Mouse (Mus musculus) adrenal gland, postnatal 36 days (tissue): ENCODE data around the gene Cym. TPM values are rescaled to one million over a fixed set of nuclear protein-coding genes. Genes with fewer than 3 reads are reported as not detected.

Experiments
- DNase-seq, 2 experiments: peaks; one replicate each; pipeline ENCODE4 v3.0.0; 2021; ENCODE audit warnings: mixed read lengths in 1 of 2
- long read RNA-seq, 2 experiments: library from polyadenylated mRNA; stranded (forward); transcript quantifications; one replicate each; pipeline ENCODE4 v2.0.0; 2021; ENCODE audit warnings: borderline sequencing depth in 2 of 2
- total RNA-seq, 2 experiments: library from RNA; stranded (reverse); gene quantifications; 2 replicates each; pipeline ENCODE4 v1.2.3; 2021

Gene Cym
- total RNA-seq: under 1 TPM; 0.23 to 0.66 TPM
- long read RNA-seq, experiment 1: 0 reads
- long read RNA-seq, experiment 2: 0 reads

DNA sequence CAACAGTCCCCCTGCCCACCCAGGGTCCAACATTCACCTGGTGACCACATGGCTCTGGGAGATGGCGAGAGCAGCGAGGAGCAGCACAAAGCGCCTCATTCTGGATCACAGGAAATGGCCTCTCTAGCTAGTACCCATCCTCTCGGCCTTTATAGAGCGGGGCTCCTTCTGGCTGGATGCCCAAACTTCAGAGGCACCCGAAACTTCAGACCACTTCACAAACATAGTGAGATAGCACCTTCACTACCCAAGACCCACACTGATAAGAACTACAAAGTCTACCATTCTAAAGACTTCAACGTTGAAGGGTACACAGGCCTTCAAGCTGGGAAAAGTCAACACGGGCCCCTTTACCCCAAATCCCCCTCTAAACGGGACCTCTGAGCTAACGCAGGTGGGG is at the start of gene Cym:
Cym (minus strand) TSS at position 125 of the 400 bp plus-strand sequence.
- no peak for DNase-seq

DNA sequence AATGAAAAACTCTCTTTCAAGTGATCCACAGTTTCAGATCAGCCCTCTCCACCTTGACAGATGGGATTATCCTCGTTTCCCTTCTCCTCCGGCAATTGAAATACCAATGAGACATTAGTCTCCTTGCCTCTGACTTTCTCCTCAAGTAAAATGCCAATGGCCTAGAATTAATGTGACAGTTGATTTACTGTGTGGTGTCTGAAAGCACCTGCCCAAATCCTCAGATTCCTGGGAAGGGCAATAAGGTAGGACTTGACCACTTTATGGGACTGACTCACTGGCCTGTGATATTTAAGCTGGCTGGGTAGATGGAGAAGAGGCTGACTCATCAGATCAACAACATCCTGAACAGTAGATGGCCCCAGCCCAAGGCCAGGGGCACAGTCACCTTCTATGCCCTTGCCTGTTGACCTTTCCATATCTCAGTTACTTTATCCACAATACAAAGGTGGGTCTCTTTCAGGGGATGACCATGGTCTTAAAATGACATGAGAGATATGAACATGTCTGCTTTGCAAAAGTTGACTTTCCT is 45.3 kb upstream of the Cym start:
- peak in 1 of 2 experiments; percentile 60 for DNase-seq

DNA sequence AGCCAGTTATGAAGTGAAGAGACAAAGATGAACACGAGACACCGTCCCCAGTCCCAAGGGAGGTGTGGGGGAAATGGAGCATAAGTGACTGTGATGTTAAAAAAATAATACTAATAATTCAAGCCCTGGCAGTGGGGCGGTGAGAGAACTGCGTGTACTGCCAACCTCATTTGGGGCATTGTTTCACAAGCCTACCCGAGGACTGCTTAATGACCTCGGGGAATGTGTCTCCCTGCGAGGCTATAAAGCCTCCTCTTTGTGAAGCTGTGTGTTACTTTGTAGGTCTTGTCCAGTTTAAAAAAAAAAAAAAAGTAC is 40.3 kb upstream of the Cym start:
- DNase-seq: peak; percentile 42 to 69

- DNase-seq: no peak
These were observed 39.7 kb upstream of the Cym start for GRCm38 (mm10) chr3:107260956-107261850.

- no peak for DNase-seq
These were observed 36.4 kb upstream of the Cym start for GRCm38 (mm10) chr3:107257924-107258323.

DNA sequence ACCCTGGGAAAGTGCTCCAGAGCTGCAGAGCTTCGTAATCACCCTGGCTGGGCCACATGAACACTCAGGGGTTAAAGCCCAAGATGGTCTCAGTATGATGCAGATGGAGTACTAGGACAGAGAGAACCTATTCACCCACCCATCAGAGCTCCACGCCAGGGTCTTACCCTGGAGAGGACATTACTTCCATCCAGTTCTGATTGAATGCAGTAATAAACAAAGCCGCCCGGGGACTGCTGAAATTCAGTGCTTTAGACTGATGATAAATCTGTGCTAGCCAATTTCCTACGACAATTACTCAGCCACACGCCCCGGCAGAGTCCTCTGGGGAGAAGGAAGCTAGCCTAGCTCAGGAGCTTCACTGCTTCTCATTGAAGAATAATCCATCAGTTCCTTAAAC is 35.2 kb upstream of the Cym start:
- DNase-seq: no peak

GRCm38 (mm10) chr3:107255992-107256391 is 34.5 kb upstream of the Cym start:
- DNase-seq: no peak

DNA sequence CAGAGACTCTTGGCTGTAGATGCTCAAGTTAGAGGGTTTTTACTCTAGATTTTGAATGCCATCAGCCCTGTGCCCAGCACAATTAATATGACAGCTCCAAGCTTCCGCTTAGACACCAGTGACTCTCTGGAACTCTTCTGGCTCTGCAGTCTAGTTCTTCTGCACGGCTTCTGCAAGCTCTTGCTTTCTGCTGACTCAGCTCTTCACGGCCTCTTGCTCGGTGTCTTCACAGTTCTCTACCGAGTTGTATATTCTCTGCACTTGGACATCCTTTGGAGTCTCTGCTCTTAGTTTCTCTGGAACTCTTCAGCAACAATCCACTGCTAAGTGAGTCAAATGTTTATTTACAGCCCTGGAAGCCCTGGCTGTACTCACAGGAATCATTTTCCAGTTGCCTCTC is 32.4 kb upstream of the Cym start:
- DNase-seq: no peak

DNA sequence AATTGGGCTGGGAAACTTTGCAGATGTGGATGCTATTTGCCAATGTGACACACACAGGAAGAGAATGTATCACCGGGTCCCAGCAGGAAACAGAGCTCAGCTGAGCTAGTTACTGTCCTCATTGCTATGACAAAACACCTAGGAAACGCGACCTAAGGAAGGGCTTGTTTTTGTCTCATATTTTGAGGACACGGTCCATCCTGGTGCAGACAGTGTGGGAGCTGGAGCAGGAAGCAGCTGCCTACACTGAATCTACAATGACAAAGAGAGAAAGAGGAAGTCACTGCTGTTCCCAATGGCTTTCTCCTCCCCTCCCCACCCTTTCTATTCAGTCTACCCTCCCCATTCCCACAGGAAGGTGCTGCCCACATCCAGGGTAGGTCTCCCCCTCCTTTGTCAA is 30.5 kb upstream of the Cym start:
- DNase-seq: no peak

GRCm38 (mm10) chr3:107250320-107250719 is 28.8 kb upstream of the Cym start:
- DNase-seq: no peak

DNA sequence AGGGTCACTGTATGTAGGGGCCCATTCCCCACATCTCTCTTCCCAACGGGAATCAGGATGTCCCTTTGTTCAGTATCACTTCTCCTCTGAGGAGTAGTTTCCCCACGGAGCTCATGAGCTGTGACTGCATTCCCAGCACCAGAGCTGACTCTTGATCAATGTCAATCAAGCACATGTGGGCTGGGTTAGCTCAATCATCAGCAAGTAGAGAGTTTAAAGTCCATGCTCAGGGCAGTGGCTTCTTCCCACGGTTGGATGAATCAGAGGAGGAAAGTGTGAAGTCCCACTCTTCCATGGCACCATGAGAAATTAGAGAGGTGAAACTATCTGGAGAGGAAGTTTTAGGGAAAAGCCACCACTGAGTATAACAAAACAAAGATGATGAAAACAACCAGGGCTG is 27.5 kb upstream of the Cym start:
- no peak for DNase-seq

- no peak for DNase-seq
These were observed 25.3 kb upstream of the Cym start for GRCm38 (mm10) chr3:107246876-107247275.

GRCm38 (mm10) chr3:107241389-107242094 is 20.0 kb upstream of the Cym start:
- no peak for DNase-seq

DNA sequence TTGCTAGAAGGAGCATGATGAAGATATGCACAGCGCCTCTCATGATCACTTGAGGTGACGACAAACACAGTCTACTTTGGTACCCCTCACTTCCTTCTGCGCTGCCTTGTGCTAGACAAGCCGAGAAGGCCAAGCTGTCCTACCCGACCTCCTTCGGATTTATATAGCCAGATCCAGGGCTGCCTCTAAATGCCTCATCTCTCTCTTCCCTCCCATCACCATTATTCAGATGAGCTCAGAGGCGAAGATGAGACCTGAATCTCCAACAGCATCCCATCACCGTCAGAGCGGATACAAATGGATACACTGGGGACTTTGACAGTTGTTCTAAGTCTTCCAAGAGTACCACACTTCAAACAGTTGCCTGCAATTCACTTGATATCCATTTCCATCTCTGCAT is 18.1 kb upstream of the Cym start, which contains the start of gene Prok1:
Prok1 (minus strand) TSS at position 101 of the 400 bp plus-strand sequence.
- DNase-seq: no peak

- no peak for DNase-seq
These were observed 17.0 kb upstream of the Cym start for GRCm38 (mm10) chr3:107238471-107238980.

GRCm38 (mm10) chr3:107238051-107238450 is 16.5 kb upstream of the Cym start:
- no peak for DNase-seq

DNA sequence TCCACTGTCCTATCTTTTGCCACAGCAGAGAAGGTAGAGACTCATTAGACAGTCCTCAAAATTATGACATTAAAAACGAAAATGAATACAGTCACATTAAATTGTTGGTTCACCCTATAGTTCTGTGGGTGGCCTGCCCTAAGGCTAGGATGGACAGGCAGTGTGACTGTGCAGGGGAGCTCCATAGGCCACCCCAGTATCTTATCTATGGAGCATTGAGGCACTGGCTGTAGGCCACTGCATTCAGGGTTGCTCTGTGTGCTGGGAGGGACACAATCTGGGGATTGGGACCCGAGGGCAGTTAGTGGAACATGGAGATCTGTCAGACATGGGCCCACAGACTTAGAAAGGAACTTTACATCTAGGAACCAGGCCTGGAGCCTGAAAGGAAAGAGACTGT is 12.4 kb upstream of the Cym start:
- no peak for DNase-seq

DNA sequence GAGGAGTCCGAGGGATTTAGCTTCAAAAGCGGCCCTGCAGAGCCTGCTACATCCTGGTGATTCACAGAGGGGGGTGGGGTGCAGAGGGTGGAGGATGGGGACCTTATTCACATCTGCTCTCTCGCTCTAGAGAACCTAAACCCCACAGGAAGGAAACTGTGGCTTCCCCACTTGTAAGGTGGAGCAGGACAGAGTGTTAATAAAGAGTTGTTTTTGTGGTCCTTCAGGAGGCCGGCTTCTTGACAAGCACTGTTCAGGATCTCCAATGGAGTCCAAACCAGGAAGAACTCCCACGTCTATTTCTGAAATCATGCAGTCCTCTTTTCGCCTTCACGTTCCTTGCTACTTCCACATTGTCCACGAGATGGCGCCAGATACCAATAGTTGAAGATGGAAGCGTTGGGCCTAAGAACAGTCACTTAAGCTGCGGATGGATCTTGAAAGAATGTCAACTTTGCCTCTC is 11.8 kb upstream of the Cym start:
- DNase-seq: peak; percentile 78 to 81

DNA sequence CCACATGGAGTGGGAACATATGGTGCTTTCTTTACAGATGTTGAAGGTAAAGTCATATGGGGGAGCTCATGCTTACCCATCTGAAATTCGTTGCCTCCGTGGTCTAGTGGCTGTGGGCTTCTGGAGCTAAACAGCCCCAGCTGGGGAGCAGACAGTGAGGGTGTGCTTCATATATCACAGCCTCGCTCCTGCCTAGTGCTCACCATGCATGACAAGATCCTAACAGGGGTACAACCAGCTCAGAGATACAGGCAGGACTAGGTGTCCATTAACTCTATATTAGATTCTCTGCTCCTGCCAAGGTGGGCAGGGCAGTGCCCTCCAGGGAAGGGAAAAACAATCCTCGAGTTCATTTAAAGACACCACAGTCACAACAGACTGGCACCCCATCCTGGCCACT is 9.7 kb upstream of the Cym start:
- no peak for DNase-seq

DNA sequence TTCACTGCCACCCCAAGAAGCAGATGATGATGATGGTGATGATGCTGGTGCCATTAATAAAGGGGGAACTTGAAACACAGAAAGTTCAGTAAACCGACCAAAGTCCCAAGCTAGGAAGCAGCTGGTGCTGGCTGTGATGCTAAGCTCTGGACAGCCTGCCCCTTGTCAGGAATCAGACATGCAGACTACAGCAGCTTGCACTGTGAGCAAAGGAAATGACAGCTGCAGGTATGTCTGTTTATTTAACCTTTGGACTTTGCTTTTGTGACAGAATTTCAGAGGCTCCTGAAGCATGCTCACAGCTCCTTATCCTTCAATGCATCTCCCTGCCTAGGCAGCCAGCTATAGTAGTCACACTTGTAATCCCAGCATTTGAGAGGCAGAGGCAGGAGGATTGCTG is 9.0 kb upstream of the Cym start, which contains the start of gene A630076J17Rik:
A630076J17Rik (plus strand) TSS at position 88 of the 400 bp plus-strand sequence.
- no peak for DNase-seq

- DNase-seq: peak in 1 of 2 experiments; percentile 25
These were observed 8.3 kb upstream of the Cym start for GRCm38 (mm10) chr3:107229822-107230221.

DNA sequence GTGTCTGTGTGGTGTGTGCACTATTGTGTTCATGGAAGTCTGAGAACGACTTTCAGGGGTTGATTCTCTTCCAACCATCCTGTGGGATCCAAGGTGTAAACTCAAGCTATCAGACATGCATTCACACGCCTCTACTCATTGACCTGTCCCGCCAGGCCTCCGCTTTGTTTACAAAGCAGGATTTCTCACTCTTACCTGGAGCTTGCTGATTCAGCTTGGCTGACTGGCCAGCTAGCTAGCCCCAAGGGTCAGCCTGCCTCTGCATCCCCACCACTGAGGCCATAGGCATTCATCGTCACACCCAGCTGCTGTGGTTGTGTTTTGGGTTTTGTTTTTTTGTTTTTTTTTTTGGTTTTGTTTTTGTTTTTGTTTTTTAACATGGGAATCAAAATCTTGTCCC is 7.7 kb upstream of the Cym start:
- DNase-seq: no peak

DNA sequence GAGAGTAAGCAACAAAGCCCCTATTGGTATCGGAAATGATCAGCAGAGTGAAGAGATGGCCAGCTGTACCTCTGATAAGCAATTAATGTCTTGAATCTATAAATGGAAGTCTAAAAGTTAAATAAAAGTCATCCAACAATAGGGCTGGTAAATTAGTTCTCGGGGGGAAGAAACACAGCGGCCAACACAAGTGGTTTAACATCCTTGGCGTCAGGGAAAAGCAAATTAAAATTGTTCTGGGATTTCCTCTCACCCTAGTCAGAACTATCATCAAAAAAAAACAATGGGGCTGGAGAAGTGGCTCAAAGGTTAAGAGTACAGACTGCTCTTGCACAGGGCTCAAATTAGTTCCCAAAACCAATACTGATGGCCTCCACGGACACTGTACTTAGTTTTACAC is 4.3 kb upstream of the Cym start:
- no peak for DNase-seq
